Mouse (Mus musculus): Measurements from ENCODE around the gene Traf2. TPM values are rescaled to one million over a fixed set of nuclear protein-coding genes. Genes with fewer than 3 reads are reported as not detected.

The Traf2 gene
- polyA plus RNA-seq, 1 experiment from 2014 or later = 16.4 TPM

GRCm38 (mm10) chr2:25493476-25493961 lies 53.2 kb downstream of the Traf2 start, which contains the start of gene Lcn12:
Lcn12 (minus strand) TSS chr2:25493911.
- no peak within 1 kb of the TSS for H3K4me2 ChIP-seq (replicated peaks; ENCODE audit: low read depth)
- no peak for TF ChIP-seq CTCF (IDR thresholded peaks at IDR 0.05; ENCODE audit: low read depth)
- no peak for ATAC-seq
- WGBS = 79% methylated on average over 5 of the region's 5 CpGs
- H3K36me3 ChIP-seq (ENCODE audit: control insufficient read depth, insufficient read depth) = no peaks in the 10 kb centered on the region
- no peak within 1 kb of the TSS for H3K9ac ChIP-seq (ENCODE audit: low read depth, low read length)
- H3K27me3 ChIP-seq (replicated peaks; ENCODE audit: control insufficient read depth, insufficient read depth, low read length) = no peaks in the 10 kb centered on the region
- peaks cover 5% of the 10 kb centered on the region; the same call in 1 of the 2 replicates for H3K4me1 ChIP-seq (replicated peaks; ENCODE audit: control insufficient read depth, insufficient read depth, low read length)
- no peak within 1 kb of the TSS for H3K4me3 ChIP-seq (ENCODE audit: low read depth, low read length)
- no peaks in the 10 kb centered on the region for H3K9me3 ChIP-seq (ENCODE audit: control insufficient read depth)
- no peak within 1 kb of the TSS for H3K27ac ChIP-seq (ENCODE audit: low read depth, low read length)

GRCm38 (mm10) chr2:25492988-25493387 lies 53.8 kb downstream of the Traf2 start:
- H3K4me2 ChIP-seq (replicated peaks; ENCODE audit: low read depth) = no peak overlapping the region
- H3K27me3 ChIP-seq (replicated peaks; ENCODE audit: control insufficient read depth, insufficient read depth, low read length) = no peaks in the 10 kb centered on the region
- no peak for ATAC-seq
- H3K9me3 ChIP-seq (ENCODE audit: control insufficient read depth) = no peaks in the 10 kb centered on the region
- TF ChIP-seq CTCF (IDR thresholded peaks at IDR 0.05; ENCODE audit: low read depth) = no peak
- 75% methylated on average over 5 of the region's 5 CpGs for WGBS
- H3K27ac ChIP-seq (ENCODE audit: low read depth, low read length) = no peak overlapping the region
- H3K36me3 ChIP-seq (ENCODE audit: control insufficient read depth, insufficient read depth) = no peaks in the 10 kb centered on the region
- peaks cover under 1% of the 10 kb centered on the region; the same call in 1 of the 2 replicates for H3K4me1 ChIP-seq (replicated peaks; ENCODE audit: control insufficient read depth, insufficient read depth, low read length)
- no peak overlapping the region for H3K9ac ChIP-seq (ENCODE audit: low read depth, low read length)
- H3K4me3 ChIP-seq (ENCODE audit: low read depth, low read length) = no peak overlapping the region

GRCm38 (mm10) chr2:25488671-25489068 lies 58.1 kb downstream of the Traf2 start:
- WGBS = 74% methylated on average over 7 of the region's 7 CpGs
- no peak for ATAC-seq

GRCm38 (mm10) chr2:25487965-25488670 lies 58.6 kb downstream of the Traf2 start:
- Histone ChIP-seq H3K27me3 (replicated peaks; ENCODE audit: control insufficient read depth, insufficient read depth, low read length) (no peaks in the 10 kb centered on the region), H3K4me3 (ENCODE audit: low read depth, low read length) (no peak overlapping the region), H3K27ac (ENCODE audit: low read depth, low read length) (no peak overlapping the region), H3K9ac (ENCODE audit: low read depth, low read length) (no peak overlapping the region), H3K9me3 (ENCODE audit: control insufficient read depth) (no peaks in the 10 kb centered on the region), H3K36me3 (ENCODE audit: control insufficient read depth, insufficient read depth) (no peaks in the 10 kb centered on the region), H3K4me1 (replicated peaks; ENCODE audit: control insufficient read depth, insufficient read depth, low read length) (peaks cover 6% of the 10 kb centered on the region; the same call in 1 of the 2 replicates), H3K4me2 (replicated peaks; ENCODE audit: low read depth) (no peak overlapping the region)
- 60% methylated on average over 6 of the region's 6 CpGs for WGBS
- no peak for TF ChIP-seq CTCF (IDR thresholded peaks at IDR 0.05; ENCODE audit: low read depth)
- no peak for ATAC-seq

More at GRCm38 (mm10) chr2:25488671-25489068, 58.1 kb downstream of the Traf2 start:
- no peaks in the 10 kb centered on the region for H3K36me3 ChIP-seq (ENCODE audit: control insufficient read depth, insufficient read depth)
- H3K27me3 ChIP-seq (replicated peaks; ENCODE audit: control insufficient read depth, insufficient read depth, low read length) = no peaks in the 10 kb centered on the region
- TF ChIP-seq CTCF (IDR thresholded peaks at IDR 0.05; ENCODE audit: low read depth) = no peak
- no peak overlapping the region for H3K27ac ChIP-seq (ENCODE audit: low read depth, low read length)
- peaks cover 6% of the 10 kb centered on the region; the same call in 1 of the 2 replicates for H3K4me1 ChIP-seq (replicated peaks; ENCODE audit: control insufficient read depth, insufficient read depth, low read length)
- H3K4me3 ChIP-seq (ENCODE audit: low read depth, low read length) = no peak overlapping the region
- no peaks in the 10 kb centered on the region for H3K9me3 ChIP-seq (ENCODE audit: control insufficient read depth)
- H3K4me2 ChIP-seq (replicated peaks; ENCODE audit: low read depth) = no peak overlapping the region
- H3K9ac ChIP-seq (ENCODE audit: low read depth, low read length) = no peak overlapping the region

DNA sequence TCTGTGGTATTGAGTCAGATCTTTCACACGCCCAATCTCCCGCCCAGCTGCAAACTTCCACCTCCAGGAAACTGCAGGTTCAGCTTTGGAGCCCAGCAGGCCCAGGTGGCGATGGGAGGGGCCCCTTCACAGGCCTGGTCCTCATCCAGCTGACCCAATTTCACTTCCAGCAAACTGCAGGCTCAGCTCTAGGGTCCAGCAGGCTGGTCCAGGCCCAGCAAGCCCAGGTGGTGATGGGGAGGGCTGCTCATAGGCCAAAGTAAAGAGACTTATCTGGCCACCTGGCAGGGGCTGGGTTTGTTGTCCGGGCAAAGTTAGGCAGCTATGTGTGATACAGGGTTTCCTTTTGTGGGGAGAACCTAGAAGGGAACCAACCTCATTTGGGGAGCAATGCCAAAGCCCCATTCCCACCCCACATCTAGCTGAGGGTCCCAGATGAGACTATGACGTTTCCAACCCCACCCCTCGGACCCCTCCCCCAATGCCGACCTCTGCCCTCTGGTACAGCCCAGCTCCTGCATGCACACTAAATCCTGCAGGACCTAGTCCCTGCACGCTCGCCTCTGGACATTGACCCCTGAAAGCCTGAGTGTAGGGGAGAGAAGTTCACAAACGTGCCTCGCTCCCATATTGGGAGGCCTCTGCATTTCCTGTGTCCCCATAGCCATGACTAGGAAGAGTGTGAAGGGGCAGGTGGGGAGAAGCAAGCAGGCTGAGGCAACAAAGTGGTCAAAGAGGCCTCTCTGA lies 61.7 kb downstream of the Traf2 start:
- ATAC-seq = peak; percentile 54
- H3K4me3 ChIP-seq (ENCODE audit: low read depth, low read length) = no peak overlapping the region
- H3K36me3 ChIP-seq (ENCODE audit: control insufficient read depth, insufficient read depth) = no peaks in the 10 kb centered on the region
- H3K4me2 ChIP-seq (replicated peaks; ENCODE audit: low read depth) = no peak overlapping the region
- no peaks in the 10 kb centered on the region for H3K9me3 ChIP-seq (ENCODE audit: control insufficient read depth)
- H3K4me1 ChIP-seq (replicated peaks; ENCODE audit: control insufficient read depth, insufficient read depth, low read length) = peaks cover 6% of the 10 kb centered on the region; the same call in 1 of the 2 replicates
- H3K9ac ChIP-seq (ENCODE audit: low read depth, low read length) = no peak overlapping the region
- no peaks in the 10 kb centered on the region for H3K27me3 ChIP-seq (replicated peaks; ENCODE audit: control insufficient read depth, insufficient read depth, low read length)
- H3K27ac ChIP-seq (ENCODE audit: low read depth, low read length) = no peak overlapping the region
- 32% methylated on average over 11 of the region's 11 CpGs for WGBS
- TF ChIP-seq CTCF (IDR thresholded peaks at IDR 0.05; ENCODE audit: low read depth) = no peak

DNA sequence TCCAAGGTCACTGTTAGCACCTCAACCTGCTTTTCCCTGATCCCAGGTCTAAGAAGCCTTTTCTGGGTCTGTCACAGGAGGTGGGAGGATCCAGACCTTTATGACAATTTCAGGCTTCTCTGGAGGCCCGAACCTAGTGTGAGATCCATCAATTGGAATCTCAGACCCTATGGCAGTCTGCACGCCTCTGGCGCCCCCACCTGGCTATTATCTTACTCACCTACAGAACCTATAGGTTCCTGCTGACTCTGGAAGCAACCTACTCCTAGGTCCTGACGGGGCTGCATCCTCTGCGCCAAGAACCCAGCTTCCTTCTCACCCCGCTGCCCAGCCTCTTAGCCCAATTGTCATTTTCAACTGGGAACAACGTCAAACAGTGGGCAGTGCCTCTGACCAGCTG lies 63.8 kb downstream of the Traf2 start:
- ATAC-seq = peak; percentile 17; the same call in 1 of the 2 replicates
- WGBS = 31% methylated on average over 7 of the region's 7 CpGs
- Histone ChIP-seq H3K27ac (ENCODE audit: low read depth, low read length) (no peak overlapping the region), H3K4me1 (replicated peaks; ENCODE audit: control insufficient read depth, insufficient read depth, low read length) (peaks cover 6% of the 10 kb centered on the region; the same call in 1 of the 2 replicates), H3K27me3 (replicated peaks; ENCODE audit: control insufficient read depth, insufficient read depth, low read length) (no peaks in the 10 kb centered on the region), H3K4me3 (ENCODE audit: low read depth, low read length) (no peak overlapping the region), H3K36me3 (ENCODE audit: control insufficient read depth, insufficient read depth) (no peaks in the 10 kb centered on the region), H3K9me3 (ENCODE audit: control insufficient read depth) (no peaks in the 10 kb centered on the region), H3K4me2 (replicated peaks; ENCODE audit: low read depth) (no peak overlapping the region), H3K9ac (ENCODE audit: low read depth, low read length) (no peak overlapping the region)
- peak; percentile 75 for TF ChIP-seq CTCF (IDR thresholded peaks at IDR 0.05; ENCODE audit: low read depth)

All from intestine, postnatal 0 days (tissue).